Mouse (Mus musculus): ENCODE results near the gene Mlf2. TPM values are rescaled to one million over a fixed set of nuclear protein-coding genes. Genes with fewer than 3 reads are reported as not detected.

Mlf2 gene
- polyA plus RNA-seq, 1 experiment from 2014 or later: 336 TPM

GRCm38 (mm10) chr6:124953991-124954715 is 23.0 kb downstream of the Mlf2 start:
- Histone ChIP-seq H3K4me1 (replicated peaks) (no peaks in the 10 kb centered on the region), H3K4me3 (replicated peaks) (no peak overlapping the region), H3K4me2 (replicated peaks) (no peak overlapping the region), H3K27ac (no peak overlapping the region), H3K27me3 (replicated peaks) (no peaks in the 10 kb centered on the region), H3K36me3 (peaks cover 13% of the 10 kb centered on the region), H3K9ac (no peak overlapping the region), H3K9me3 (no peaks in the 10 kb centered on the region)
- 88% methylated on average over 2 of the region's 2 CpGs for WGBS
- no peak for ATAC-seq

- Histone ChIP-seq H3K4me2 (replicated peaks) (no peak overlapping the region), H3K36me3 (peaks cover 23% of the 10 kb centered on the region), H3K4me1 (replicated peaks) (no peaks in the 10 kb centered on the region), H3K27ac (no peak overlapping the region), H3K9ac (no peak overlapping the region), H3K4me3 (replicated peaks) (no peak overlapping the region), H3K27me3 (replicated peaks) (no peaks in the 10 kb centered on the region), H3K9me3 (no peaks in the 10 kb centered on the region)
- WGBS: 96% methylated on average over 4 of the region's 4 CpGs
- no peak for ATAC-seq
Observed at GRCm38 (mm10) chr6:124955212-124955611, 24.0 kb downstream of the Mlf2 start.

- no peak for ATAC-seq
- no peak overlapping the region for H3K9ac ChIP-seq
- H3K4me1 ChIP-seq (replicated peaks): no peaks in the 10 kb centered on the region
- no peaks in the 10 kb centered on the region for H3K27me3 ChIP-seq (replicated peaks)
- H3K4me3 ChIP-seq (replicated peaks): no peak overlapping the region
- peaks cover 31% of the 10 kb centered on the region for H3K36me3 ChIP-seq
- H3K4me2 ChIP-seq (replicated peaks): no peak overlapping the region
- H3K27ac ChIP-seq: no peak overlapping the region
- WGBS: 77% methylated on average over 3 of the region's 3 CpGs
- no peaks in the 10 kb centered on the region for H3K9me3 ChIP-seq
Observed at GRCm38 (mm10) chr6:124958127-124958526, 26.9 kb downstream of the Mlf2 start.

GRCm38 (mm10) chr6:124959960-124960359 is 28.8 kb downstream of the Mlf2 start:
- peaks cover 31% of the 10 kb centered on the region for H3K36me3 ChIP-seq
- no peaks in the 10 kb centered on the region for H3K9me3 ChIP-seq
- WGBS: 89% methylated on average over 13 of the region's 13 CpGs
- no peaks in the 10 kb centered on the region for H3K27me3 ChIP-seq (replicated peaks)
- peaks cover 5% of the 10 kb centered on the region for H3K4me1 ChIP-seq (replicated peaks)
- no peak for ATAC-seq
- H3K27ac ChIP-seq: no peak overlapping the region
- H3K9ac ChIP-seq: no peak overlapping the region
- H3K4me2 ChIP-seq (replicated peaks): no peak overlapping the region
- H3K4me3 ChIP-seq (replicated peaks): no peak overlapping the region

GRCm38 (mm10) chr6:124961021-124961420 is 29.8 kb downstream of the Mlf2 start:
- Histone ChIP-seq H3K27me3 (replicated peaks) (no peaks in the 10 kb centered on the region), H3K4me3 (replicated peaks) (no peak overlapping the region), H3K4me2 (replicated peaks) (no peak overlapping the region), H3K4me1 (replicated peaks) (peaks cover 6% of the 10 kb centered on the region), H3K9me3 (no peaks in the 10 kb centered on the region), H3K9ac (no peak overlapping the region), H3K36me3 (peaks cover 27% of the 10 kb centered on the region), H3K27ac (no peak overlapping the region)
- ATAC-seq: no peak
- WGBS: 91% methylated on average over 12 of the region's 12 CpGs

GRCm38 (mm10) chr6:124964638-124965037 is 33.5 kb downstream of the Mlf2 start:
- WGBS: 28% methylated on average over 16 of the region's 16 CpGs
- Histone ChIP-seq H3K36me3 (peaks cover 14% of the 10 kb centered on the region; the same call in 1 of the 2 replicates), H3K27ac (peak overlapping the region; percentile 94), H3K27me3 (replicated peaks) (no peaks in the 10 kb centered on the region), H3K9me3 (no peaks in the 10 kb centered on the region), H3K4me2 (replicated peaks) (peak overlapping the region; percentile 94), H3K4me1 (replicated peaks) (peaks cover 8% of the 10 kb centered on the region), H3K9ac (peak overlapping the region; percentile 94), H3K4me3 (replicated peaks) (peak overlapping the region; percentile 64)
- ATAC-seq: no peak; the same call in 1 of the 2 replicates

- under 1% methylated on average over 68 of the region's 68 CpGs for WGBS
- peak; percentile 98 for ATAC-seq
- Histone ChIP-seq H3K27ac (peak within 1 kb of the TSS; percentile 94), H3K27me3 (replicated peaks) (no peaks in the 10 kb centered on the region), H3K9ac (peak within 1 kb of the TSS; percentile 94), H3K4me1 (replicated peaks) (peaks cover 8% of the 10 kb centered on the region), H3K9me3 (no peaks in the 10 kb centered on the region), H3K36me3 (peaks cover 8% of the 10 kb centered on the region; the same call in 1 of the 2 replicates), H3K4me2 (replicated peaks) (peak within 1 kb of the TSS; percentile 94), H3K4me3 (replicated peaks) (peak within 1 kb of the TSS; percentile 64)
Observed at GRCm38 (mm10) chr6:124965088-124965719, 34.0 kb downstream of the Mlf2 start, which contains the start of gene Cops7a. Gene Cops7a (minus strand): TSS chr6:124965538.

- ATAC-seq: no peak
- 14% methylated on average over 15 of the region's 15 CpGs for WGBS
Observed at GRCm38 (mm10) chr6:124965747-124966146, 34.6 kb downstream of the Mlf2 start.

GRCm38 (mm10) chr6:124966466-124967118 is 35.4 kb downstream of the Mlf2 start:
- ATAC-seq: no peak
- peak overlapping the region; percentile 94 for H3K4me2 ChIP-seq (replicated peaks)
- no peaks in the 10 kb centered on the region for H3K27me3 ChIP-seq (replicated peaks)
- H3K9ac ChIP-seq: no peak overlapping the region
- WGBS: 96% methylated on average over 7 of the region's 7 CpGs
- peak overlapping the region; percentile 64 for H3K4me3 ChIP-seq (replicated peaks)
- peaks cover 8% of the 10 kb centered on the region for H3K4me1 ChIP-seq (replicated peaks)
- H3K36me3 ChIP-seq: no peaks in the 10 kb centered on the region
- no peaks in the 10 kb centered on the region for H3K9me3 ChIP-seq
- H3K27ac ChIP-seq: no peak overlapping the region

More at GRCm38 (mm10) chr6:124965747-124966146, 34.6 kb downstream of the Mlf2 start:
- H3K36me3 ChIP-seq: 0 out of 2 replicates have a peak, but pooled peaks cover 3% of the 10 kb centered on the region
- no peaks in the 10 kb centered on the region for H3K9me3 ChIP-seq
- peaks cover 8% of the 10 kb centered on the region for H3K4me1 ChIP-seq (replicated peaks)
- peak overlapping the region; percentile 94 for H3K4me2 ChIP-seq (replicated peaks)
- no peaks in the 10 kb centered on the region for H3K27me3 ChIP-seq (replicated peaks)
- peak overlapping the region; percentile 94 for H3K9ac ChIP-seq
- H3K4me3 ChIP-seq (replicated peaks): peak overlapping the region; percentile 64
- peak overlapping the region; percentile 94 for H3K27ac ChIP-seq

GRCm38 (mm10) chr6:124967766-124968165 is 36.6 kb downstream of the Mlf2 start:
- Histone ChIP-seq H3K4me3 (replicated peaks) (no peak overlapping the region), H3K4me1 (replicated peaks) (peaks cover 8% of the 10 kb centered on the region), H3K9ac (no peak overlapping the region), H3K4me2 (replicated peaks) (no peak overlapping the region), H3K27ac (no peak overlapping the region), H3K36me3 (no peaks in the 10 kb centered on the region), H3K27me3 (replicated peaks) (no peaks in the 10 kb centered on the region), H3K9me3 (no peaks in the 10 kb centered on the region)
- WGBS: 69% methylated on average over 4 of the region's 4 CpGs
- no peak for ATAC-seq

All from intestine, embryonic 15.5 days (tissue).